Mouse (Mus musculus) cerebellum, postnatal 14 days (tissue): Measurements from ENCODE around the gene Hivep3.
A peak's percentile ranks its signal among the peaks of the same experiment; 100 is the strongest.

Experiments
- DNase-seq, 2 experiments: peaks; one replicate each; pipeline ENCODE4 v3.0.0; 2021; ENCODE audit warnings: mixed read lengths in 2 of 2

The Hivep3 gene

GRCm38 (mm10) chr4:119733184-119733880 lies at the start of gene Hivep3:
Gene Hivep3 (plus strand): TSS chr4:119733784.
- peak; percentile 100 for DNase-seq

- no peak for DNase-seq
Measured at GRCm38 (mm10) chr4:119685746-119686145, 47.8 kb upstream of the Hivep3 start.

DNA sequence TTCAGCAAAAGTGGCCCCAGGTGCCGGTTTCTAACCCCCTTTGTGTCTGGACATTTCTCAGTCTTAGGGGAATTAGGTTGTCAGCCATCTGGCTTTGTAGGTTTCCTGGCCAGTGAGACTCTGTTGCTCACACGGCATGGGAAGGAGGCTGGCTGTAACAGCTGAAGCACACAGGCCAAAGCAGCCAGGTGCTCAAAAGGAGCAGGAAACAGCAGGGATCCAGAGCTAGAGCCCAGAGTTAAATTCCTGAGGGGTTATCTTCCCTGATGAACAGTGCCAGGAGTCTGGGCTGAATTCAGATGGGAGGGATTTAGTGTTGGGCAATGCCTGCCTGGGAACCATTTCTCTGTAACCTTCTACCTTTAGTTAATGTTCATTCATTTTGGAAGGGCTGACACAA lies 35.2 kb upstream of the Hivep3 start:
- peak in 1 of 2 experiments; percentile 22 for DNase-seq

DNA sequence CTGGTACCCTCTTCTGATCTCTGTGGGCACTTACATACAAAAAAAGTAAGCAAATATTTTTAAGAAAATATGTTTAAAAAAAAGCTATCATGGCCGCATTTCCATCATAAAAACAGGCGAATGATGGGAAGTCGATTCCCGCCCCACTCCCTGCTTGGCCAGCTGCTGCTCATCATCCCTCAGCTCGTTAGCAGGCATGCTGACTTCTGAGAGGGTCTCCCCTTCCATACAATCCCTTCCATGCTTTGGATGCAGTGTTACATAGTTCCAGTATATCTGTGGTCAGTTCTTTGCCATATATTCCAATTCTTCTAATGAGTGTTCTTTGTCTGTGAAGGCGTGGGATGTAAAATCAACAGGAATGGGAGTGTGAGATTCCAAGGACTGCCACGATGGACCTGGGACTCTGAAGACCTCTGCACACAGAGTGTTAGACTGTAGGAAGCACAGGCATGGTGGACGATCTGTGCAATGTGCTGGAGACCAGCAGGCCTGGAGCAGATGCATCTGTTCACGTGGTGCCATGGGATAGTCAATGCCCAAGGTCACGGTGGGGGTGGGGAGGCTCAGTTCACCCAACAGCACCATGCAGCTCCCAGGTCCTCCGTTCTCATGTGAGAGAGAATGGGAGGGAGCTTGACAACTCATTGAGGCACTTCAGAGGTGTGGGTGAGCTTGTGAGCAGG lies 32.2 kb upstream of the Hivep3 start:
- no peak for DNase-seq

GRCm38 (mm10) chr4:119703965-119704364 lies 29.6 kb upstream of the Hivep3 start:
- peak in 1 of 2 experiments; percentile 21 for DNase-seq

DNA sequence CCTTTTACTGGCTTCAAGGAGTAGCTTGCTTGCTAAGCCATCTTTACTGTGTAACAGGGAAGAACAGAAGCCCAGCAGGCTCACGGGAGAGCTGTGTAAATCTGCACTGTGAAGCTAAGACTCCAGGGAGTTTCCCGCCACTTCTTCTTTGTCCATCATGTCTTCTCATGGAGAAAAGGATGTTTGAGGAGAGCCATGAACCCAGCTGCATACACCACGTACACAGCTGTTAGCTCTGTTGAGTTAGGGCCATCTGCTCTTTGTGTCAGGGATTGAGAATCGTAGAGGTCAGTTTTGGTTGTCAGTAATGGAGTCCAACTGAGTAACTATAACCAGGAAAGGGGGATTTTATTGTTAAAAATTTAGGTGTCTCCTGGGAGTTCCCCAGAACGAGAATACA lies 26.3 kb upstream of the Hivep3 start:
- DNase-seq, result no peak

DNA sequence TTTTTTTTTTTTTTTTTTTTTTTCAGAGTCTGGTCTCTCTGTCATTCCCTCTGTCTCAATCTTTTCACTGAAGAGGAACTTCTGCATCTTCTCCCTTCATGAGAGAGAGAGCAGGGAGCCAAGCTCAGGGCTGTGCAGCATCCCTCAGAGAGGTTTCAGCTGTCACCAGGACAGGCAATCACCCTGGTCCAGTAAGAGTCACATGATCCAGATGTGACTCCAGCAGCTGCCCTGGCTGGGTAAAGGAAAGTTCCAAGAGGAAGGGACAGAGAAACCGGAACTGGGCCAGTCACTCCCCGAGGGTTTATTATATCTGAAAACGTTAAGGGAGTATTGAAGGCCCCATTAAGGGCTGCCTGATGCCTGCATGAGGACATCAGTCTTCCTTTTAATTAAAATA lies 25.8 kb upstream of the Hivep3 start:
- no peak for DNase-seq

GRCm38 (mm10) chr4:119710208-119710607 lies 23.4 kb upstream of the Hivep3 start:
- no peak for DNase-seq

DNA sequence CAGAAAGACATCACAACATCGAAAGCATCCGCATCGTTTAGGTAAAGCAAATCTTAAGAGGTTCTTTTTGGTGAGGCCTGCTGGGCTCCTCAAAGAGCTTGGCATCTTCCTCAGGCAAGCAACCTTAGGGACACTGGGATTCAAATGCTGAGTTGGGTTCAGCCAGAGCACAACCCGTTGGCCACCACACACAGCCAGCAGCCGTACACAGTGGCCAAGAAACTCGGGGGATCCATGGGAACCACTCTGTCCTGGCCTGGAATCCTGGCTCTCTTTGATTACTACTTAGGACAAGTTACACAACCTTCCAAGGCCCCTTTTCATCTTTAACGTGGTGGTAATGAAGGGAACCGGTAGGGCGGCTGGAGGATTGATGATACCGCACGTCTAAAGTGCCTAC lies 16.1 kb upstream of the Hivep3 start:
- DNase-seq, result no peak

- no peak for DNase-seq
Measured at GRCm38 (mm10) chr4:119721531-119721930, 12.1 kb upstream of the Hivep3 start.

DNA sequence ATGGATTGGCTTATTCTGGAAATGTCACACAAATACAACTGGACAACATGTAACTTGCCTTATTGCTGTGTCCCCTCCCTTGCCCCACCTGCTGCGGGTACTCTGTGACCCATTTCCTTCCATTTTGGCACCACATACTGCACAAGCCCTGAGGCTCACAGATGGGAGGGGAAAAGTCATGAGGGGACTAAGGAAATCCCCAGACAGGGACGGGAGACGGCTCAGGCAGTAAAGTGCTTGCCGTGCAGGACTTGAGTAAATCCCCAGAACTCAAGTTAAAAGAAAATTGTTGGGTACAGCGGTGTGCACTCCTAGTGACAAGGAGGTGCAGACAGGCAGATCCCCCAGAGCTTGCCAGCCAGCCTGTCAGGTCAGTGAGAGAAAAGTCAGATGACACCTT lies 7.5 kb upstream of the Hivep3 start:
- no peak for DNase-seq

- DNase-seq, result no peak
Measured at GRCm38 (mm10) chr4:119727871-119728270, 5.7 kb upstream of the Hivep3 start.

GRCm38 (mm10) chr4:119733942-119734341 lies 358 bp downstream of the Hivep3 start:
- peak in 1 of 2 experiments; percentile 76 for DNase-seq

- DNase-seq, result peak in 1 of 2 experiments; percentile 45
Measured at GRCm38 (mm10) chr4:119734352-119734751, 768 bp downstream of the Hivep3 start.

- no peak for DNase-seq
Measured at GRCm38 (mm10) chr4:119738641-119739040, 5.1 kb downstream of the Hivep3 start.

GRCm38 (mm10) chr4:119739301-119740062 lies 5.9 kb downstream of the Hivep3 start:
- no peak for DNase-seq

- DNase-seq, result no peak
Measured at GRCm38 (mm10) chr4:119748341-119748740, 14.8 kb downstream of the Hivep3 start.

DNA sequence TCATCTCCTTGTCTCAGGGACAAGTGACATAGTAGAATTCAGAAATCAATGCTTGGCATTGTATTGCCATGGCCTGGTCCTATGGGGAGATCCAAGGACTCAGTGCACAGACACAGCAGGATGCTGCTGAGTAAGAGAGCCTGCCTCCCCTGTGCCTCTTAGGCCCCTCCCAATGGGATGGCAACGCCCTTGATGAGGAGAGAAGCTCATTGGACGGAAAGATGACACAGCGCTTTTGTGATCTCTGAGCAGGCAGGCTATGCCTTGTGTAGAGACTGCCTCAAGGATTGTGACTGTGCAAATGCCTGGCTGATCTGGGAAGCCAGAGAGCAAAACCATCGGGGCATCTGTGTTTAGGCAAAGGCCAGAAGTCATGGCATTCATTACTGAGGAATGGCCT lies 16.6 kb downstream of the Hivep3 start:
- no peak for DNase-seq

DNA sequence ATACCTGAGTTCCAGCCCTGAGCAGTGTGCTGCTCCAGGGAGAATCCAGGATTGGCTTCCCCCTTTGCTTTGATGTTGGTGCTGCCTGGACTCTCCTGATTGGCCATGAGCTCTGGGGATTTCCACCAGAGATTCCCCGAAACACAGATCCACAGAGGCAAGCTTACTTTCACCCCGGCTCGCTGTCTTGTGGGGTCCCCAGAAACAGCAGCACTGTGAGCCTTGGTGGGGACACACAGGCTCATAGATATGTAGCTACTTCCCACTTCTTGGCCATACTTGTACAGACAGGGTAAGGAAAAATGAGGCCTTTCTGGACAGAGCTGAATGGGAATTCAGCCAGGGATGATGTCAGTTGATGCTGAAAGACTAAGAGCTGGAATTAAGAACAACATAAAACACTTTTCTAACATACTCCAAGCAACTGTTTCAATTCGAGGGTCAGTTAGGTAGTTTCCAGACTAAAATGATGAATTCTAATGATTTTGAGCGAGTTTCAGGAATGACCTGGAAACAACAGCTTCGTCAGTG lies 17.2 kb downstream of the Hivep3 start:
- no peak for DNase-seq

DNA sequence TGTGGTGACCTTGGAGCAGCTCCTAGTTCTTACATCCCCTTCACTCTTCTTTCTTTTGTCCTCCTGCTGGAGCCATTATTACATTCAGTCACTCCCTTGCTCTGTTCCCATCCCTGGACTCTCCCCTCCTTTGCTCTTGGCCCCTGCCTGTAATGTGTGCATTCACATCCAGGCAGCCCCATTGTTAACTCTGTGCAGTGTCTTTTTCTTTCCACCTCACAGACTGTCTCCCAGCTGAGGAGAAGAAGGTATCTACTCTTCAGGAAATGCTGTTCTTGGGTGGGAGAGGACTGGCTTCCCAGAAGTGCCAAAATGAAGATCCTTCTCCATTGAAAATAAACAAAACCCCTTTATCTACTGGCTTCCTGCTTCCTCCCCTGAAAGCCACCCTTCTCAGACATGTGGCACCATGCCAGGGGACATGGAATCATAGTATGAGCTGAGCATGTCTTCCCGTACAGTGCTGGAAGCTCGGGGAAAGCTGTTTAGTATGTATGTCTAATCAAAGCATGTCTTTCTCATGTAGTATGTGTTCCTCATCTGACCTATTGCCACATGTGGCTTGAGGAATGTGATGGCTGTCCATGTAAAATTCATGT lies 17.9 kb downstream of the Hivep3 start:
- DNase-seq, result peak; percentile 42 to 56

DNA sequence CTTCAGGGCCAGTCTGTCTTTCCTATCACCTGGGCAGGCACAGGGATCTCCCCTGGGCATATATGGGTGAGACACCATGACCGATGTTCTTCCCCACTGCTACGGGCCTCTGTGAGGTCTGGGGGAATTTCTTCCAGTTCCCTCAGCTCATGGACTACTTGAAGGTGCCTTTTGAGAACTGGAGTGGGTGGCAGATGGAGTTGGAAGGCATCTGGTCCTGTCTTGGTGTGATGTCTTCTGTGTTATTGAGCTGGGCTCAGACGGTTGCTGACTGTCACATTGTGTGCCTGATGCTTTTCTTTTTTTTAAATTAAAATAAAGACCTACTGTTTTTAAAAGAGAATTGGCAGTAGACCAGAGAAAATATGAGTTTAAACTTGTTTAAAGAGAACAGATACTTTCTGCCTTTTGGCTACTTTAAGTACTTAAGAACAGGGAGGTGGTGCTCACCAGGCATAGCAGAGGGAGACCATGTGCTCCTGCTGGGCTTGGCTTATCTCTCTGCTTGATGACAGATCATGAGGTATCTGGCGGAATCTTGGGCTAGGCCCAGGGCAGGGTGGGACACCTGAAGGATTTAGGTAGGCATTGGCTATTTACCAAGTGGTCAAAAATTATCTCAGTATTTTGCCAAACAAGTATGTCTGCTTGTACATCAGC lies 26.1 kb downstream of the Hivep3 start:
- DNase-seq, result no peak

- DNase-seq, result peak; percentile 32 to 41
Measured at GRCm38 (mm10) chr4:119760820-119761219, 27.2 kb downstream of the Hivep3 start.
